Mouse (Mus musculus) kidney, embryonic 15.5 days (tissue): ENCODE measurements around the gene Mcts2. TPM values are rescaled to one million over a fixed set of nuclear protein-coding genes. Genes with fewer than 3 reads are reported as not detected.

ENCODE experiments used
- ATAC-seq: fragments of 200-750 bp; cut with Nextera tagmentation; replicated peaks from 2 replicates; pipeline ENCODE4 v1.8.0; 2017; ENCODE audit warnings: moderate TSS enrichment; ENCODE audit not compliant: low FRiP score
- H3K27ac ChIP-seq: fragments of 300-500 bp; sonication (generic); 2 replicates; pipeline ENCODE4 v1.5.1; 2015; ENCODE audit warnings: mild to moderate bottlenecking, inconsistent platforms
- H3K27me3 ChIP-seq: fragments of 300-500 bp; sonication (generic); 2 replicates; pipeline ENCODE4 v1.6.1; 2015; ENCODE audit warnings: inconsistent platforms
- H3K36me3 ChIP-seq: fragments of 300-500 bp; sonication (generic); 2 replicates; pipeline ENCODE4 v1.6.1; 2015; ENCODE audit warnings: inconsistent platforms
- H3K4me1 ChIP-seq: fragments of 300-500 bp; sonication (generic); 2 replicates; pipeline ENCODE4 v1.6.1; 2015; ENCODE audit warnings: inconsistent platforms
- H3K4me2 ChIP-seq: fragments of 300-500 bp; sonication (generic); 2 replicates; pipeline ENCODE4 v1.6.1; 2015; ENCODE audit warnings: moderate library complexity, mild to moderate bottlenecking, inconsistent platforms
- H3K4me3 ChIP-seq: fragments of 300-500 bp; sonication (generic); replicated peaks from 2 replicates; pipeline ENCODE4 v1.5.1; 2015; ENCODE audit warnings: mild to moderate bottlenecking, inconsistent platforms
- H3K9ac ChIP-seq: fragments of 300-500 bp; sonication (generic); 2 replicates; pipeline ENCODE4 v1.6.1; 2015; ENCODE audit warnings: mild to moderate bottlenecking, inconsistent platforms
- H3K9me3 ChIP-seq: fragments of 300-500 bp; sonication (generic); replicated peaks from 2 replicates; pipeline ENCODE4 v1.6.1; 2016; ENCODE audit warnings: inconsistent platforms
- whole genome bisulfite sequencing: fragments of 180-500 bp; shearing (Covaris S2); methylation state at CpG from one replicate; pipeline ENCODE4 v1.1.7; 2015; ENCODE audit warnings: mixed read lengths; 5-methylcytosine and 5-hydroxymethylcytosine counted together
- polyA plus RNA-seq: library from polyadenylated mRNA; unstranded; fragments of >200 nt; fragmentation: Nextera tagmentation; extraction: Ambion mirVana; gene quantifications from 2 replicates; pipeline ENCODE4 v1.2.1, GENCODE M21; 2015

Mcts2 gene
- polyA plus RNA-seq, 1 experiment from 2014 or later, result 29.5 TPM

DNA sequence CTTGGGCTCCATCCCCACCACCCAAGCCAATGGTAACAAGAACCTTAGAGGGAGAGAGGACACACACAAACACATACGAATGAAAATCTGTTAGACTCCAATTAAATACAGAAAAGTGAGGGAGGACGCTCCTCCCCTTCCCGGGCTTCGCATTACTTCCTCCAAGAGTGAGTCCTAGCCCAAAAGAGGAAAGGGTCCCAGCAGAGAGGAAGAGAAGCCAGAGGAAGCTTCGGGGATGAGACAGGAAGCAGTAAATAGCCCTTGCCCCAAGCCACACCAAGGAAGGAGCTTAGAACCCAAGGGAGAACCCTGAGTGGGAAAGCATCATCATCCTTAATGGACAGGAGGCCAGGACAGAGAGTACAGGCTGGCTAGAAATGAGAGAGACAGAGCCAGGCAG is 22.2 kb downstream of the Mcts2 start:
- no peaks in the 10 kb centered on the region for H3K9me3 ChIP-seq
- peaks cover 33% of the 10 kb centered on the region for H3K36me3 ChIP-seq
- H3K9ac ChIP-seq, result no peak overlapping the region
- WGBS, result 81% methylated on average over 5 of the region's 5 CpGs
- H3K4me2 ChIP-seq, result no peak overlapping the region
- peak overlapping the region; percentile 97; the same call in 1 of the 2 replicates for H3K27ac ChIP-seq
- H3K27me3 ChIP-seq, result no peaks in the 10 kb centered on the region
- no peak overlapping the region for H3K4me3 ChIP-seq
- peaks cover 48% of the 10 kb centered on the region for H3K4me1 ChIP-seq
- ATAC-seq, result no peak

DNA sequence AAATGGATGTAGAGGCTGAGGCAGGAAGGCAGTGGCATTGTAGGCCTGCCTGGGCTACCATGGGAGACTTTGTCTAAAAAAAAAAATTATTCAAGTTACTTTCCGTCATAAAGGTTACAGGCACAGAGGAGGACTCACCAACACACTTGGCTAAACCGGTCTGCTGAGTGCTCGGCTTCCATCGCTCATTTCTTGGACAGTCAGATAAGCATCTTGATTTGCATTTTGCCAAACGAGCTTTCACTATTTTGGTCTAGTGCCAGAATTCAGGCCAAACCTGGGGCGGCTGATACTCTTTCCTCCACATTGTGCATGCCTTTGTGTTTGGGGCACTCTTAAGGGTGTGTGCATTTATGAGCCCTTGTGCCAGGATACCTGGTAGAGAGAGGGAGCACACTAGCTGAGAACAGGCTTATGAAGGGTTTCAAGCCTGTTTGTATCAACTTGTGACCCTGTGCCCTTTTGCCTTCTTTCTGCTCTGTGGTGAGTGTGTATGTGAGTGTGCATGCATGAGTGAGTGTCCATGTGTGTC is 29.5 kb downstream of the Mcts2 start:
- Histone ChIP-seq H3K27ac (peak overlapping the region; percentile 84), H3K9me3 (no peaks in the 10 kb centered on the region), H3K4me3 (no peak overlapping the region), H3K4me1 (peaks cover 19% of the 10 kb centered on the region), H3K27me3 (no peaks in the 10 kb centered on the region), H3K36me3 (no peaks in the 10 kb centered on the region), H3K9ac (no peak overlapping the region), H3K4me2 (no peak overlapping the region)
- WGBS, result 53% methylated on average over 6 of the region's 6 CpGs
- peak; percentile 34; the same call in 1 of the 2 replicates for ATAC-seq

DNA sequence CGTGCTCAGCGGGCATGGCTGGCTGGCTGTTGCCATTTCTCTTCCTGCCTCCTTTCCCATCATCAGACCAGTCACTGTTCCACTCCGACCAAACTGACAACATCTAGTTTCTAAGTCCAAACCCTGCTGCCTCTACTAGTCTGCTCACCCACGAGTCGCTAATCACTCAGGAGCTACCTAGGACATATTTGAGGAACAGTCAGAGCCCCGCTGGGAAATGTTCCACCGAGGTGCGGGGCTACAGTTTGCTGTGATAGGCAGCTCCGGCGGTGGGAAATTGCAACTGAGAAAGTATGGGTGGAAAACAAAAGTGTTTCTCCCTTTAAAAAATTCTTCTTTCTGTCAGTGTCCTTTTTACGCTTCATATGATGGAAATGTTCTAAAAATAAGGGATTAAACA is 30.8 kb downstream of the Mcts2 start:
- peak overlapping the region; percentile 43 for H3K27ac ChIP-seq

DNA sequence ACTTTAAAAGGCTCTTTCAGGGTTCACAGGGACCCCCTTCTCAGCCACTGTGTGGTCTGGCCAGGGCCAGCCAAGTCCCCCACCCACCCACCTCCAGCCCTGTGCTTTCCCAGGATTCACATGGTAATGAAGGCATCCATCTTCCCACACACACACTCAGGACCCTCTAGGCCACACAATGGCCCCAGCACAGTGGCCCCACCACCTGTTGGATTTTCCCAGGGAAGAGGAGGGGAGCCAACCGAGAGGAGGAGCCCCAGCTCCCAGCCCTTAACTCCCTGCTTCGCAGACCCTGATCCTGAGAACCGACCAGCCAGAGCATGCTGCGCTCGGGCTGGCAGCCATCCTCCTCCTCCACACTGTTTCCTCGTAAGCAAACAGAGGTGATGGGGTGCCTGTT is 31.2 kb downstream of the Mcts2 start:
- Histone ChIP-seq H3K27ac (peak overlapping the region; percentile 43), H3K27me3 (no peaks in the 10 kb centered on the region), H3K9me3 (no peaks in the 10 kb centered on the region), H3K4me1 (peaks cover 19% of the 10 kb centered on the region), H3K4me2 (no peak overlapping the region), H3K9ac (no peak overlapping the region), H3K36me3 (no peaks in the 10 kb centered on the region), H3K4me3 (no peak overlapping the region)
- WGBS, result 32% methylated on average over 6 of the region's 6 CpGs
- 0 out of 2 replicates have a peak, but pooled peaks have one; percentile 47 for ATAC-seq

More for the DNA sequence above, 30.8 kb downstream of the Mcts2 start:
- Histone ChIP-seq H3K4me3 (no peak overlapping the region), H3K9ac (no peak overlapping the region), H3K27me3 (no peaks in the 10 kb centered on the region), H3K9me3 (no peaks in the 10 kb centered on the region), H3K36me3 (no peaks in the 10 kb centered on the region), H3K4me2 (no peak overlapping the region), H3K4me1 (peaks cover 19% of the 10 kb centered on the region)
- 58% methylated on average over 11 of the region's 11 CpGs for WGBS
- ATAC-seq, result no peak

DNA sequence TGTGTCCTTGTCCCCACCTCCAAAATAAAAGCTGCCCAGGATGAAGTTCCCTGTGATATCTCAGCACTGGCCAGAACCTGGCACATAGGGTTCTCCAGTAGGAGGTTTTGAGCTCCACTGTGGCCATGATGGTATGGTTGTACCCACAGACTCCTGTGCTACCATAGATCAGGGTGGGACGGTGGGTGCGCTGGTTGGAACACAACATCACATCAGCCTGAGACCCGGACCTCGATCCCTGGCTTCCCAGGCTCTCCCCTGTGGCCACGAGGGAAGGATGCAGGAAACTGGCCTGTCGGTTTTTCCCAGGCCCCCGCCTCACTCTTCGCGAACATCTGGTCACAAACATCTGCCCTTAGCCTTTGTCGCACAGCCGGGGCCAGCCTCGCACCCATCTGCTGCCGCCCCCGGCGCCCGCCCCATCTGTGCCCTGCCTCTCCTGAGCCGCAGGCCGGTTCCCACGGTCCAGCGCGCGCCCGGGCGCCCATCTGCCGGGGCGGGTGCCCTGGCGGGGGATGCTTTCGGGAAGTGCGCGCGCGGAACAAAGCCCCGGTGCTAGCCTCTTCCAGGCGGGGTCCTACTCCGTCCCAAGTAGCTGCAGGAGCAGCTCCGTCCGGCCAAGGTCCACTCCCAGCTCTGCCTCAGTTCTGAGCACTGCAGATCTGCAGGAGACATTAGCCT is 37.0 kb downstream of the Mcts2 start:
- ATAC-seq, result peak; percentile 47
- peaks cover 54% of the 10 kb centered on the region for H3K4me1 ChIP-seq
- no peaks in the 10 kb centered on the region for H3K27me3 ChIP-seq
- H3K4me2 ChIP-seq, result peak overlapping the region; percentile 69
- peak overlapping the region; percentile 24 for H3K27ac ChIP-seq
- H3K36me3 ChIP-seq, result no peaks in the 10 kb centered on the region
- peak overlapping the region; percentile 36 for H3K4me3 ChIP-seq
- H3K9me3 ChIP-seq, result no peaks in the 10 kb centered on the region
- peak overlapping the region; percentile 35; the same call in 1 of the 2 replicates for H3K9ac ChIP-seq
- 3% methylated on average over 37 of the region's 37 CpGs for WGBS

DNA sequence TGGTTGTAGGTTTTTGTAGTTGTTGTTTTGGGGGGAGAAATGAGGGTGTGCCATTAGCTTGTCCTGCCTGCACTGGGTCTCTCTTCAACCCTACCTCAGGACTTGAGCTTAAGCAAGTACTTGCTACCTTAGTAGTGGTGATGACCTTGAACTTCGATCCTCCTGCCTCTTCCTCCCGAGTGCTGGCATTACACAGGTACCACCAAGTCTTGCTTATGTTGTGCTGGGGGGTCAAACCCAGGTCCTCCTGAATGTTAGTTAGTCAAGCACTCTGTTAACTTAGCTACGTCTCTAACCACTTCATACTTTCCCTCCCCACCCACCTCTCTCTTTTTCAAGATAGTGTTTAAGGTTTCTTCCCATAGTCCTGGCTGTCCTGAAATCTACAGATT is 37.5 kb downstream of the Mcts2 start:
- H3K36me3 ChIP-seq, result no peaks in the 10 kb centered on the region
- peak overlapping the region; percentile 24; the same call in 1 of the 2 replicates for H3K27ac ChIP-seq
- no peaks in the 10 kb centered on the region for H3K9me3 ChIP-seq
- H3K9ac ChIP-seq, result peak overlapping the region; percentile 35; the same call in 1 of the 2 replicates
- ATAC-seq, result no peak
- peak overlapping the region; percentile 36 for H3K4me3 ChIP-seq
- H3K27me3 ChIP-seq, result no peaks in the 10 kb centered on the region
- peaks cover 59% of the 10 kb centered on the region for H3K4me1 ChIP-seq
- 67% methylated on average over 3 of the region's 3 CpGs for WGBS
- peak overlapping the region; percentile 69 for H3K4me2 ChIP-seq

DNA sequence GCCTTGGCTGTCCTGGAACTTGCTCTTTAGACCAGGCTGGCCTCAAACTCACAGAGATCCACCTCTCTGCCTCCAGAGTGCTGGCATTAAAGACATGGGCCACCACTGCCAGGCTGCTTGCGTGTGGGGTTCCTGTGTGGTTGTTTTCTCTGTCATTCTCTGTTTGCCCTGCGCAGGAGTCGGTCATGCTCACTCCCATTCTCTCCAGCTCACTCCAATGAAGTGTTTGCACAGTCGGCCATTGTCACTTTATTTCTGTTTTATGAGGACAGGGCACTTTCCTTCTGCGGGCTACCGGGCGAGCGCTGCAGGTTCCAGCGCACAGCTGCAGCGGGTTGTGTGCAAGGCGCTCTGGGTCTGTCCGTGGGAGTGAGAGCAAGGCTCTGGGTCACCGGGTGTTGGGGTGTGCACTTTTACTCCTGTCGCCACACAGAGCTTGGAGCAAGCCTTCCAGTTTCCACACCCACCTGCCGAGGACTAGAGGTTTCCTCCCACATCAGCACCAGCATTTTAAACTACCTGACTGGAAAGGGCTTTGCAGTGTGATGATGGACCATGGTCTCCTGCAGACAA is 38.4 kb downstream of the Mcts2 start:
- 23% methylated on average over 15 of the region's 15 CpGs for WGBS
- Histone ChIP-seq H3K4me2 (0 out of 2 replicates have a peak overlapping the region, but pooled peaks have one; percentile 5), H3K27me3 (no peaks in the 10 kb centered on the region), H3K4me3 (no peak overlapping the region), H3K27ac (peak overlapping the region; percentile 87; the same call in 1 of the 2 replicates), H3K36me3 (no peaks in the 10 kb centered on the region), H3K9ac (no peak overlapping the region), H3K9me3 (no peaks in the 10 kb centered on the region), H3K4me1 (peaks cover 69% of the 10 kb centered on the region)
- ATAC-seq, result no peak

DNA sequence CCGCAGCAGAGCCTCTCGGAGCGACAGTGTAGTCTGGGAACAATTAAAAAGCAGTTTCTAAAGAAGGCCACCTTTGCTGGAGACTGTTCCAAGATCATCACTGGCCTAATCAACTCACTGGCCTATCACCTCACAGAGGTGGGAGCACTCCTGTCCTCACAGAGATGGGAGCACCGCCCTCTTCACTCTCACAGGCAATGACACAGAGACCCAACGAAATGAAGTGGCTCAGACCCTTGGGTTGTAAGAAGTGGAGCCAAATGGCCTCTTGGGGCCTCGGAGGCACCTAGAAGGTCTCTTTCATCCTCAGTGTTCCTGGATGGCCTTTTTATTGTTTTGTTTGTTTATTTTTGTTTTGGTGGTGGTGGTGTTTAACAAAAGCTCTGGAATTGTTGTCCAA is 39.4 kb downstream of the Mcts2 start:
- WGBS, result 77% methylated on average over 6 of the region's 6 CpGs
- Histone ChIP-seq H3K27me3 (no peaks in the 10 kb centered on the region), H3K4me1 (peaks cover 76% of the 10 kb centered on the region), H3K4me3 (no peak overlapping the region), H3K4me2 (no peak overlapping the region), H3K36me3 (no peaks in the 10 kb centered on the region), H3K27ac (0 out of 2 replicates have a peak overlapping the region, but pooled peaks have one; percentile 87), H3K9ac (no peak overlapping the region), H3K9me3 (no peaks in the 10 kb centered on the region)
- ATAC-seq, result no peak

DNA sequence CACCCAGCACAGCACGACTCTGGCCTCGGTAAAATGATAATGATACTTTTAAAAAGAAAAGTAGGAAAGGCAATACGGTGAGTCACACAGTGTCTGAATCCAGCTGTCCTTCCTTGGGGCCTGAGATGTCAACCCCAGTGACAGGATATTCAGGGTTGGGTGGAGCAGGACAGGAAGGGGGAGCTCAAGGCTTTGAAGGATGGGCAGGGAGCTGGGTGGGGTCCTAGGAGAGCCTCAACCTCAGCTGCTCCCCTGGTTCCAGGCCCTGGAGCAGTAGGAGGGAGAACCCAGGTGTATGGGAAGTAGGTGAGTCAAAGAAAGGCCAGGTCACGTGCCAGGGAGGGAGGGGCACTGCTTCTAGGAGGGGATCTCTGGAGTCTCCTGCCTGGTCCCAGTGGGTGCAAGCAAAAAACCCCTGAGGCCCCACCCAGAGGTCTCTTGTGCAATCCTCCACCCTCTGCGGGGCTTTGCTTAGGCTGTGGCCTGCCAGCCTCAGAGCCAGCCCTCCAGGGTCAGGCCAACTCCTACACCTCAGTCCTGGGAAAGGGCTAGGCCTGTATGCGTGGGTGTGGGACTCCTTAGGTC is 40.0 kb downstream of the Mcts2 start:
- peaks cover 78% of the 10 kb centered on the region for H3K4me1 ChIP-seq
- no peaks in the 10 kb centered on the region for H3K9me3 ChIP-seq
- H3K27ac ChIP-seq, result peak overlapping the region; percentile 87
- H3K36me3 ChIP-seq, result no peaks in the 10 kb centered on the region
- 0 out of 2 replicates have a peak, but pooled peaks have one; percentile 4 for ATAC-seq
- no peaks in the 10 kb centered on the region for H3K27me3 ChIP-seq
- no peak overlapping the region for H3K4me2 ChIP-seq
- no peak overlapping the region for H3K9ac ChIP-seq
- 27% methylated on average over 6 of the region's 6 CpGs for WGBS
- H3K4me3 ChIP-seq, result no peak overlapping the region

DNA sequence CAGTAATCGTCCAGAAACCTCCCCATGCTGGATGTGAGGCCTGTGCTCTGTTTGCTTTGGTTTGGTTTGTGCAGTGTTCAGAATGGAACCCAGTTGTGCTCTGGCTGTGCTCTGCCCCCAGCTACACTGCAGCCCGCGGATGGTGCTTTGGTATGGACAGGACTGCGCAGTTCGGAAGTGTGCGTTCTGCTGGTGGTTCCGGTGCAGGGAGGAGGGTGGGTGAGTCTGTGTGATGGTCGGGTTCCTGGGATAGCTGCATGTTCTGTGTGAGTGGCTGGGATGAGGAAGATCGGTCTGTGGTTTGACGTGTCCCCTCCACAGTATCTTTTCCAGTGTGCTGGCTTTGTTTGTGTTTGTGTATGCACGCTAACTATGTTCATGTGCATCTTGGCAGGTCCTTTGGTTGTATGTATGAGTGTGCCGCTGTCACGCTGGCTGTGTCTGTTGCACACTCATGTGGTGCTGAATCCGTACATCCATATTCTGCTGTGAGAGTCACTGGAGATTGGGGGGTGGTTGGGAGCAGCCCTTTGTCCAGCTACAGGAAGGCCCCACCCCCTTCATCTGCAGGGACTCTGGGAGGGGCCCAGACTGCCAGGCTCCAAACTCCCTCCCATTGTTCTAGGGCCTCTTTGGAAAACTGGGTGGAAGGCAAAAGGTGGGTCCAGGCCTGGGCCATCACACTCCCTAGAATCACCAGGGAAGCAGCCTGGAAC is 41.1 kb downstream of the Mcts2 start:
- WGBS, result 80% methylated on average over 14 of the region's 14 CpGs

DNA sequence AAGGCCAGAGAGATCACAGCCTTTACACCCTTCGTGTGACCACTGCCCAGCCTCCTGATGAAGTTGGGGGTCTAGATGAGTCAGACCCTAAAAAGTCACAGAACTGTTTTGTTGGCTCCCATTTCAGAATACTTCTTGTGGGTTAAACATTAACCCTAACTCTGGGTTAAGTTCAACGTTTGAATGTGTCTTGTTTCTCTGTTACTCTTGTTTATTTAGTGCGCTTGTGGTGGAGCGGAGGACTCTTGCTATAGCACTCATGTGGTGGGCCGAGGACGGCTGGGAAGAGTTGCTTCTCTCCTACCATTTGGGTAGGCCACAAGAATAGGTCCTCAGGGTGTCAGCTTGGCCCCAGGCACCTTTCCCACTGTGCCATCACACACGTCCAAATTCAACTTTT is 41.8 kb downstream of the Mcts2 start:
- peaks cover 92% of the 10 kb centered on the region for H3K4me1 ChIP-seq
- no peak overlapping the region for H3K4me2 ChIP-seq
- H3K9ac ChIP-seq, result no peak overlapping the region
- no peaks in the 10 kb centered on the region for H3K36me3 ChIP-seq
- 68% methylated on average over 7 of the region's 7 CpGs for WGBS
- H3K4me3 ChIP-seq, result no peak overlapping the region
- no peaks in the 10 kb centered on the region for H3K9me3 ChIP-seq
- peak overlapping the region; percentile 87 for H3K27ac ChIP-seq
- H3K27me3 ChIP-seq, result no peaks in the 10 kb centered on the region
- ATAC-seq, result no peak

More for the DNA sequence above, 41.1 kb downstream of the Mcts2 start:
- no peaks in the 10 kb centered on the region for H3K27me3 ChIP-seq
- no peak overlapping the region for H3K9ac ChIP-seq
- peaks cover 88% of the 10 kb centered on the region for H3K4me1 ChIP-seq
- ATAC-seq, result no peak
- H3K4me2 ChIP-seq, result no peak overlapping the region
- no peaks in the 10 kb centered on the region for H3K36me3 ChIP-seq
- peak overlapping the region; percentile 87 for H3K27ac ChIP-seq
- H3K9me3 ChIP-seq, result no peaks in the 10 kb centered on the region
- no peak overlapping the region for H3K4me3 ChIP-seq
